Mouse (Mus musculus): ENCODE results near the gene Fancg. TPM values are rescaled to one million over a fixed set of nuclear protein-coding genes. Genes with fewer than 3 reads are reported as not detected.

Gene Fancg
- polyA plus RNA-seq, 1 experiment from 2014 or later: 20.5 TPM

GRCm38 (mm10) chr4:42969304-42969703 is 41.0 kb downstream of the Fancg start, which contains the start of gene 1700022I11Rik:
TSS of gene 1700022I11Rik (plus strand) at chr4:42969604.
- WGBS: 90% methylated on average over 4 of the region's 4 CpGs
- Histone ChIP-seq H3K27me3 (no peaks in the 10 kb centered on the region), H3K27ac (no peak within 1 kb of the TSS), H3K9ac (no peak within 1 kb of the TSS), H3K4me2 (replicated peaks) (no peak within 1 kb of the TSS), H3K9me3 (replicated peaks) (no peaks in the 10 kb centered on the region), H3K4me3 (no peak within 1 kb of the TSS), H3K36me3 (no peaks in the 10 kb centered on the region), H3K4me1 (peaks cover 10% of the 10 kb centered on the region)
- no peak for ATAC-seq (ENCODE audit: low FRiP score)

GRCm38 (mm10) chr4:42965039-42965719 is 45.1 kb downstream of the Fancg start:
- 17% methylated on average over 12 of the region's 12 CpGs for WGBS
- H3K27me3 ChIP-seq: no peaks in the 10 kb centered on the region
- H3K9me3 ChIP-seq (replicated peaks): no peaks in the 10 kb centered on the region
- H3K27ac ChIP-seq: no peak overlapping the region
- H3K9ac ChIP-seq: no peak overlapping the region
- no peaks in the 10 kb centered on the region for H3K36me3 ChIP-seq
- peaks cover 10% of the 10 kb centered on the region for H3K4me1 ChIP-seq
- H3K4me3 ChIP-seq: no peak overlapping the region
- H3K4me2 ChIP-seq (replicated peaks): peak overlapping the region; percentile 38
- ATAC-seq (ENCODE audit: low FRiP score): no peak

- Histone ChIP-seq H3K4me2 (replicated peaks) (no peak overlapping the region), H3K27me3 (no peaks in the 10 kb centered on the region), H3K4me3 (no peak overlapping the region), H3K4me1 (peaks cover 10% of the 10 kb centered on the region), H3K27ac (no peak overlapping the region), H3K9me3 (replicated peaks) (no peaks in the 10 kb centered on the region), H3K36me3 (peaks cover 5% of the 10 kb centered on the region; the same call in 1 of the 2 replicates), H3K9ac (no peak overlapping the region)
- 93% methylated on average over 2 of the region's 2 CpGs for WGBS
- ATAC-seq (ENCODE audit: low FRiP score): no peak
Observed at GRCm38 (mm10) chr4:42963480-42963879, 46.8 kb downstream of the Fancg start.

GRCm38 (mm10) chr4:42961592-42961991 is 48.7 kb downstream of the Fancg start:
- WGBS: 33% methylated on average over 4 of the region's 4 CpGs

GRCm38 (mm10) chr4:42959382-42959781 is 50.9 kb downstream of the Fancg start:
- no peaks in the 10 kb centered on the region for H3K27me3 ChIP-seq
- no peak overlapping the region for H3K9ac ChIP-seq
- ATAC-seq (ENCODE audit: low FRiP score): no peak
- H3K4me3 ChIP-seq: no peak overlapping the region
- WGBS: 78% methylated on average over 4 of the region's 4 CpGs
- H3K4me2 ChIP-seq (replicated peaks): no peak overlapping the region
- H3K9me3 ChIP-seq (replicated peaks): no peaks in the 10 kb centered on the region
- no peak overlapping the region for H3K27ac ChIP-seq
- peaks cover 8% of the 10 kb centered on the region for H3K4me1 ChIP-seq
- H3K36me3 ChIP-seq: peaks cover 35% of the 10 kb centered on the region

More at GRCm38 (mm10) chr4:42961592-42961991, 48.7 kb downstream of the Fancg start:
- no peak overlapping the region for H3K4me3 ChIP-seq
- no peaks in the 10 kb centered on the region for H3K27me3 ChIP-seq
- H3K9me3 ChIP-seq (replicated peaks): no peaks in the 10 kb centered on the region
- no peak for ATAC-seq (ENCODE audit: low FRiP score)
- peaks cover 10% of the 10 kb centered on the region for H3K4me1 ChIP-seq
- no peak overlapping the region for H3K4me2 ChIP-seq (replicated peaks)
- H3K9ac ChIP-seq: no peak overlapping the region
- H3K36me3 ChIP-seq: peaks cover 23% of the 10 kb centered on the region
- H3K27ac ChIP-seq: no peak overlapping the region

GRCm38 (mm10) chr4:42958942-42959341 is 51.4 kb downstream of the Fancg start:
- H3K4me2 ChIP-seq (replicated peaks): no peak overlapping the region
- peaks cover 13% of the 10 kb centered on the region for H3K4me1 ChIP-seq
- H3K9me3 ChIP-seq (replicated peaks): no peaks in the 10 kb centered on the region
- no peak overlapping the region for H3K9ac ChIP-seq
- no peak overlapping the region for H3K27ac ChIP-seq
- H3K36me3 ChIP-seq: peaks cover 35% of the 10 kb centered on the region
- 78% methylated on average over 8 of the region's 8 CpGs for WGBS
- no peak overlapping the region for H3K4me3 ChIP-seq
- ATAC-seq (ENCODE audit: low FRiP score): no peak
- no peaks in the 10 kb centered on the region for H3K27me3 ChIP-seq

- Histone ChIP-seq H3K4me3 (no peak overlapping the region), H3K9me3 (replicated peaks) (no peaks in the 10 kb centered on the region), H3K4me1 (peaks cover 22% of the 10 kb centered on the region), H3K27ac (no peak overlapping the region), H3K36me3 (peaks cover 35% of the 10 kb centered on the region), H3K27me3 (no peaks in the 10 kb centered on the region), H3K9ac (no peak overlapping the region), H3K4me2 (replicated peaks) (no peak overlapping the region)
- whole genome bisulfite sequencing: 88% methylated on average over 8 of the region's 8 CpGs
- no peak for ATAC-seq (ENCODE audit: low FRiP score)
Observed at GRCm38 (mm10) chr4:42957979-42958378, 52.3 kb downstream of the Fancg start.

GRCm38 (mm10) chr4:42957306-42957705 is 53.0 kb downstream of the Fancg start:
- H3K4me2 ChIP-seq (replicated peaks): no peak overlapping the region
- no peaks in the 10 kb centered on the region for H3K27me3 ChIP-seq
- no peaks in the 10 kb centered on the region for H3K9me3 ChIP-seq (replicated peaks)
- WGBS: 82% methylated on average over 11 of the region's 11 CpGs
- H3K9ac ChIP-seq: no peak overlapping the region
- peaks cover 29% of the 10 kb centered on the region for H3K4me1 ChIP-seq
- H3K36me3 ChIP-seq: peaks cover 35% of the 10 kb centered on the region
- no peak overlapping the region for H3K27ac ChIP-seq
- H3K4me3 ChIP-seq: no peak overlapping the region
- no peak for ATAC-seq (ENCODE audit: low FRiP score)

GRCm38 (mm10) chr4:42956581-42956980 is 53.7 kb downstream of the Fancg start:
- WGBS: 93% methylated on average over 17 of the region's 17 CpGs
- no peak overlapping the region for H3K27ac ChIP-seq
- no peak for ATAC-seq (ENCODE audit: low FRiP score)
- no peak overlapping the region for H3K4me3 ChIP-seq
- no peak overlapping the region for H3K4me2 ChIP-seq (replicated peaks)
- no peak overlapping the region for H3K9ac ChIP-seq
- H3K4me1 ChIP-seq: peaks cover 36% of the 10 kb centered on the region
- no peaks in the 10 kb centered on the region for H3K27me3 ChIP-seq
- H3K36me3 ChIP-seq: peaks cover 35% of the 10 kb centered on the region
- no peaks in the 10 kb centered on the region for H3K9me3 ChIP-seq (replicated peaks)

- Histone ChIP-seq H3K4me3 (no peak overlapping the region), H3K27ac (no peak overlapping the region), H3K4me1 (peaks cover 50% of the 10 kb centered on the region), H3K9me3 (replicated peaks) (no peaks in the 10 kb centered on the region), H3K27me3 (no peaks in the 10 kb centered on the region), H3K4me2 (replicated peaks) (no peak overlapping the region), H3K36me3 (peaks cover 35% of the 10 kb centered on the region), H3K9ac (no peak overlapping the region)
- WGBS: 91% methylated on average over 3 of the region's 3 CpGs
- no peak for ATAC-seq (ENCODE audit: low FRiP score)
Observed at GRCm38 (mm10) chr4:42955200-42955599, 55.1 kb downstream of the Fancg start.

- H3K36me3 ChIP-seq: peaks cover 35% of the 10 kb centered on the region
- peaks cover 52% of the 10 kb centered on the region for H3K4me1 ChIP-seq
Observed at GRCm38 (mm10) chr4:42954297-42954696, 56.0 kb downstream of the Fancg start.

GRCm38 (mm10) chr4:42953435-42954094 is 56.7 kb downstream of the Fancg start:
- Histone ChIP-seq H3K27me3 (no peaks in the 10 kb centered on the region), H3K9me3 (replicated peaks) (no peaks in the 10 kb centered on the region), H3K36me3 (peaks cover 30% of the 10 kb centered on the region), H3K4me3 (peak overlapping the region; percentile 11), H3K4me2 (replicated peaks) (peak overlapping the region; percentile 94), H3K27ac (peak overlapping the region; percentile 88), H3K4me1 (peaks cover 59% of the 10 kb centered on the region), H3K9ac (peak overlapping the region; percentile 94)
- peak; percentile 33 for ATAC-seq (ENCODE audit: low FRiP score)
- WGBS: 21% methylated on average over 10 of the region's 10 CpGs

More at GRCm38 (mm10) chr4:42954297-42954696, 56.0 kb downstream of the Fancg start:
- peak overlapping the region; percentile 88 for H3K27ac ChIP-seq
- no peak for ATAC-seq (ENCODE audit: low FRiP score)
- peak overlapping the region; percentile 94; the same call in 1 of the 2 replicates for H3K9ac ChIP-seq
- H3K27me3 ChIP-seq: no peaks in the 10 kb centered on the region
- peak overlapping the region; percentile 11 for H3K4me3 ChIP-seq
- no peaks in the 10 kb centered on the region for H3K9me3 ChIP-seq (replicated peaks)
- H3K4me2 ChIP-seq (replicated peaks): peak overlapping the region; percentile 94
- WGBS: 7% methylated on average over 10 of the region's 10 CpGs
